In genomic region chrX:95687119-95687518, GRCm38 (mm10) we compare ENCODE assay signal across 8 mouse cellular contexts. TPM values are rescaled to one million over a fixed set of nuclear protein-coding genes. Genes with fewer than 3 reads are reported as not detected.
DNase-seq lines count a peak whose midpoint lies in the region; ATAC-seq lines count a peak whose summit lies in the region.

No protein-coding gene starts in this region.

- DNase-seq in adrenal gland, postnatal 10 days: peak; percentile 1
- DNase-seq in adrenal gland, postnatal 14 days: no peak
- peak; percentile 5 for DNase-seq in kidney, postnatal 10 days
- no peak for DNase-seq in kidney, adult 18-20 months
- peak; percentile 26 for DNase-seq in 3T3-L1 (ENCODE audit: low read depth, low spot score)
- peak; percentile 7 for DNase-seq in cerebellum, adult 9-11 months
- DNase-seq in gastrocnemius, postnatal 10 days: no peak

- no peak for ATAC-seq in monocyte, adult 5-6 weeks (replicated peaks; ENCODE audit: insufficient number of reproducible peaks, low FRiP score, low TSS enrichment, poor library complexity, severe bottlenecking)

RNA-seq across cellular contexts. Expression of gene Zc3h12b, which starts 24.4 kb away (rescaled TPM):
- 1 to 10 TPM; 2.7 to 4.2 TPM for total RNA-seq in adrenal gland, postnatal 10 days (2021)
- 3.0 and 3.5 TPM in 2 replicates for total RNA-seq in adrenal gland, postnatal 14 days (2021)
- total RNA-seq in gastrocnemius, postnatal 10 days (2021): 1 to 10 TPM; 1.7 to 1.8 TPM
- total RNA-seq in monocyte, adult 5-6 weeks (2017): 0.10 TPM in 1 of 3 replicates, not detected in the others

RNA-seq across cellular contexts. Expression of gene Zc4h2, which starts 28.8 kb away (rescaled TPM):
- total RNA-seq in adrenal gland, postnatal 10 days (2021): 1 to 10 TPM; 3.3 to 5.6 TPM
- 3.8 and 3.9 TPM in 2 replicates for total RNA-seq in adrenal gland, postnatal 14 days (2021)
- 1 to 10 TPM; 2.3 to 2.6 TPM for total RNA-seq in gastrocnemius, postnatal 10 days (2021)
- 1.8 to 3.4 TPM in 2 of 3 replicates, not detected in the other for total RNA-seq in monocyte, adult 5-6 weeks (2017)

Comparison
In these comparisons a context has a peak if more than half of its experiments do, and no peak if none do; other contexts are left out.
1. DNase-seq: peak in adrenal gland, postnatal 10 days (single experiment), kidney, postnatal 10 days (single experiment), 3T3-L1 (single experiment) and cerebellum, adult 9-11 months (single experiment); none in adrenal gland, postnatal 14 days (single experiment), kidney, adult 18-20 months (single experiment) and gastrocnemius, postnatal 10 days (single experiment).